Mouse (Mus musculus): ENCODE data around the gene Ablim1. TPM values are rescaled to one million over a fixed set of nuclear protein-coding genes. Genes with fewer than 3 reads are reported as not detected.

Ablim1 gene
- polyA plus RNA-seq, 1 experiment = 9.8 TPM

- Histone ChIP-seq H3K36me3 (ENCODE audit: control insufficient read depth, insufficient read depth) (peaks cover 9% of the 10 kb centered on the region), H3K4me3 (ENCODE audit: insufficient read depth, poor library complexity, severe bottlenecking) (no peak overlapping the region), H3K79me2 (ENCODE audit: control insufficient read depth, insufficient read depth) (peaks cover 57% of the 10 kb centered on the region), H3ac (ENCODE audit: control insufficient read depth, insufficient read length, low read depth) (no peak overlapping the region), H3K79me3 (ENCODE audit: low read depth) (peaks cover 21% of the 10 kb centered on the region), H3K27me3 (ENCODE audit: control insufficient read depth, insufficient read depth, insufficient read length) (no peaks in the 10 kb centered on the region)
- TF ChIP-seq CEBPB (IDR thresholded peaks at IDR 0.05; ENCODE audit: low read depth) (no peak), MYOD1 (IDR thresholded peaks at IDR 0.05; ENCODE audit: control insufficient read depth, insufficient read length, low read depth) (no peak), CTCF (IDR thresholded peaks at IDR 0.05; ENCODE audit: control insufficient read depth, insufficient read depth, insufficient read length) (no peak), USF1 (IDR thresholded peaks at IDR 0.05; ENCODE audit: low read depth) (no peak), FOSL1 (IDR thresholded peaks at IDR 0.05; ENCODE audit: insufficient read depth, low read length, poor library complexity, severe bottlenecking) (no peak), MAX (IDR thresholded peaks at IDR 0.05) (no peak), MYOG (IDR thresholded peaks at IDR 0.05; ENCODE audit: control insufficient read depth, extremely low read depth, insufficient read length) (no peak)
Observed at GRCm38 (mm10) chr19:57182938-57183720, 131.6 kb downstream of the Ablim1 start.

DNA sequence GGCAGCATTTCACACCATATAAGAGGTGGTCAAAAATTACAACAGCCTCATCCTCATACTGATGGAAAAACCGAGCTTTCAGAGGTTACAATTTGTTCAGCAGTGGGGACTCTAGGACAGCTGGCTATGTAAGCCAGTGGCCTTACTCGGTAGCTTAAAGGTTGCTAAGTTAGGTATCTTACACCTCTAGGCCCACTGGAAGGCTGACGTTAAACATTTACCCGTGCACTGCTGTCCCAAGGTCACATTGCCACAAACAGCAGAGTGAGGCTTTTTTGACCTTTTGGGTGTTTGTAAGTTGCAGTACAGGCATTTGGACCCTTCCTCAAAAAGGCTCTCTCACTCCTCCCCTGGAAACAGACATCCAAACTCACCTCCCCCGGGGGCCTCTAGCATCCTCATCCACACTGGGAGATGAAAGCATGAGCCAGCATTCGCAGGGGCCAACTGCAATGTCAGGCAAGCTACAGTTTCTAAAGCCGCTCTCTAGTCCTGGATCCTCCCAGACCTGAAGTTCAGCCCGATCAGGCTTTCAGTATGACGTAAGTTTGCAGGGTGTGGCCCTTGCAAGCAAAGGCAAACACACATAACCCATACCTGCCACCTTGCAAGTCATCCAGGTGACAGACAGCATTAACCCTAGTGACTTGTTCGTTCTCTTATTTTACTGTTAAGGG, 132.7 kb downstream of the Ablim1 start:
- no peak overlapping the region for H3K4me3 ChIP-seq (ENCODE audit: insufficient read depth, poor library complexity, severe bottlenecking)
- H3K36me3 ChIP-seq (ENCODE audit: control insufficient read depth, insufficient read depth) = peaks cover 9% of the 10 kb centered on the region
- no peaks in the 10 kb centered on the region for H3K27me3 ChIP-seq (ENCODE audit: control insufficient read depth, insufficient read depth, insufficient read length)
- peaks cover 18% of the 10 kb centered on the region for H3K79me3 ChIP-seq (ENCODE audit: low read depth)
- TF ChIP-seq MYOD1 (IDR thresholded peaks at IDR 0.05; ENCODE audit: control insufficient read depth, insufficient read length, low read depth) (no peak), USF1 (IDR thresholded peaks at IDR 0.05; ENCODE audit: low read depth) (no peak), CTCF (IDR thresholded peaks at IDR 0.05; ENCODE audit: control insufficient read depth, insufficient read depth, insufficient read length) (no peak), MYOG (IDR thresholded peaks at IDR 0.05; ENCODE audit: control insufficient read depth, extremely low read depth, insufficient read length) (no peak), MAX (IDR thresholded peaks at IDR 0.05) (no peak), CEBPB (IDR thresholded peaks at IDR 0.05; ENCODE audit: low read depth) (no peak), FOSL1 (IDR thresholded peaks at IDR 0.05; ENCODE audit: insufficient read depth, low read length, poor library complexity, severe bottlenecking) (no peak)
- H3K79me2 ChIP-seq (ENCODE audit: control insufficient read depth, insufficient read depth) = peaks cover 45% of the 10 kb centered on the region
- H3ac ChIP-seq (ENCODE audit: control insufficient read depth, insufficient read length, low read depth) = no peak overlapping the region

GRCm38 (mm10) chr19:57181317-57181716, 133.4 kb downstream of the Ablim1 start:
- H3K27me3 ChIP-seq (ENCODE audit: control insufficient read depth, insufficient read depth, insufficient read length) = no peaks in the 10 kb centered on the region
- peaks cover 18% of the 10 kb centered on the region for H3K79me3 ChIP-seq (ENCODE audit: low read depth)
- H3K79me2 ChIP-seq (ENCODE audit: control insufficient read depth, insufficient read depth) = peaks cover 41% of the 10 kb centered on the region
- H3K36me3 ChIP-seq (ENCODE audit: control insufficient read depth, insufficient read depth) = peaks cover 9% of the 10 kb centered on the region
- TF ChIP-seq MYOD1 (IDR thresholded peaks at IDR 0.05; ENCODE audit: control insufficient read depth, insufficient read length, low read depth) (no peak), MYOG (IDR thresholded peaks at IDR 0.05; ENCODE audit: control insufficient read depth, extremely low read depth, insufficient read length) (no peak), FOSL1 (IDR thresholded peaks at IDR 0.05; ENCODE audit: insufficient read depth, low read length, poor library complexity, severe bottlenecking) (no peak), CTCF (IDR thresholded peaks at IDR 0.05; ENCODE audit: control insufficient read depth, insufficient read depth, insufficient read length) (no peak), MAX (IDR thresholded peaks at IDR 0.05) (no peak), CEBPB (IDR thresholded peaks at IDR 0.05; ENCODE audit: low read depth) (no peak), USF1 (IDR thresholded peaks at IDR 0.05; ENCODE audit: low read depth) (no peak)
- no peak overlapping the region for H3K4me3 ChIP-seq (ENCODE audit: insufficient read depth, poor library complexity, severe bottlenecking)
- no peak overlapping the region for H3ac ChIP-seq (ENCODE audit: control insufficient read depth, insufficient read length, low read depth)

GRCm38 (mm10) chr19:57180908-57181307, 133.8 kb downstream of the Ablim1 start:
- H3K27me3 ChIP-seq (ENCODE audit: control insufficient read depth, insufficient read depth, insufficient read length) = no peaks in the 10 kb centered on the region
- TF ChIP-seq CEBPB (IDR thresholded peaks at IDR 0.05; ENCODE audit: low read depth) = no peak
- TF ChIP-seq CTCF (IDR thresholded peaks at IDR 0.05; ENCODE audit: control insufficient read depth, insufficient read depth, insufficient read length) = no peak
- no peak for TF ChIP-seq FOSL1 (IDR thresholded peaks at IDR 0.05; ENCODE audit: insufficient read depth, low read length, poor library complexity, severe bottlenecking)
- no peak for TF ChIP-seq USF1 (IDR thresholded peaks at IDR 0.05; ENCODE audit: low read depth)
- TF ChIP-seq MYOG (IDR thresholded peaks at IDR 0.05; ENCODE audit: control insufficient read depth, extremely low read depth, insufficient read length) = no peak
- TF ChIP-seq MYOD1 (IDR thresholded peaks at IDR 0.05; ENCODE audit: control insufficient read depth, insufficient read length, low read depth) = no peak
- TF ChIP-seq MAX (IDR thresholded peaks at IDR 0.05) = no peak
- H3K36me3 ChIP-seq (ENCODE audit: control insufficient read depth, insufficient read depth) = peaks cover 9% of the 10 kb centered on the region
- H3K4me3 ChIP-seq (ENCODE audit: insufficient read depth, poor library complexity, severe bottlenecking) = no peak overlapping the region
- H3K79me3 ChIP-seq (ENCODE audit: low read depth) = peaks cover 16% of the 10 kb centered on the region
- peaks cover 37% of the 10 kb centered on the region for H3K79me2 ChIP-seq (ENCODE audit: control insufficient read depth, insufficient read depth)
- H3ac ChIP-seq (ENCODE audit: control insufficient read depth, insufficient read length, low read depth) = no peak overlapping the region

- TF ChIP-seq MAX (IDR thresholded peaks at IDR 0.05) (no peak), CEBPB (IDR thresholded peaks at IDR 0.05; ENCODE audit: low read depth) (no peak), FOSL1 (IDR thresholded peaks at IDR 0.05; ENCODE audit: insufficient read depth, low read length, poor library complexity, severe bottlenecking) (no peak)
- H3ac ChIP-seq (ENCODE audit: control insufficient read depth, insufficient read length, low read depth) = no peak overlapping the region
- H3K4me3 ChIP-seq (ENCODE audit: insufficient read depth, poor library complexity, severe bottlenecking) = no peak overlapping the region
- peaks cover 16% of the 10 kb centered on the region for H3K79me3 ChIP-seq (ENCODE audit: low read depth)
- peaks cover 33% of the 10 kb centered on the region for H3K79me2 ChIP-seq (ENCODE audit: control insufficient read depth, insufficient read depth)
- peaks cover 9% of the 10 kb centered on the region for H3K36me3 ChIP-seq (ENCODE audit: control insufficient read depth, insufficient read depth)
- H3K27me3 ChIP-seq (ENCODE audit: control insufficient read depth, insufficient read depth, insufficient read length) = no peaks in the 10 kb centered on the region
Observed at GRCm38 (mm10) chr19:57180333-57180732, 134.4 kb downstream of the Ablim1 start.

All from C2C12 (cell line).